Mouse (Mus musculus) forebrain, embryonic 10.5 days (tissue): ENCODE results near the gene AW822073. TPM values are rescaled to one million over a fixed set of nuclear protein-coding genes. Genes with fewer than 3 reads are reported as not detected.

Experiments used
- DNase-seq: peaks from one replicate; pipeline ENCODE4 v3.0.0-alpha.2; 2017; ENCODE audit warnings: low spot score; ENCODE audit errors: extremely low spot score
- H3K27ac ChIP-seq: fragments of 300-500 bp; sonication (generic); 2 replicates; pipeline ENCODE4 v1.5.1; 2016; ENCODE audit warnings: mild to moderate bottlenecking
- H3K27me3 ChIP-seq: fragments of 300-500 bp; sonication (generic); 2 replicates; pipeline ENCODE4 v1.6.1; 2016; ENCODE audit warnings: mild to moderate bottlenecking; ENCODE audit not compliant: poor library complexity, severe bottlenecking
- H3K36me3 ChIP-seq: fragments of 300-500 bp; sonication (generic); replicated peaks from 2 replicates; pipeline ENCODE4 v1.6.1; 2016; ENCODE audit warnings: mild to moderate bottlenecking, moderate library complexity
- H3K4me1 ChIP-seq: fragments of 300-500 bp; sonication (generic); 2 replicates; pipeline ENCODE4 v1.6.1; 2016
- H3K4me3 ChIP-seq: fragments of 300-500 bp; sonication (generic); 2 replicates; pipeline ENCODE4 v1.5.1; 2016; ENCODE audit warnings: mild to moderate bottlenecking, moderate library complexity
- H3K9me3 ChIP-seq: fragments of 300-500 bp; sonication (generic); 2 replicates; pipeline ENCODE4 v1.6.1; 2016; ENCODE audit warnings: mild to moderate bottlenecking, moderate library complexity
- WGBS: fragments of 180-500 bp; shearing (Covaris S2); methylation state at CpG from one replicate; pipeline ENCODE4 v1.1.7; 2016; 5-methylcytosine and 5-hydroxymethylcytosine counted together
- polyA plus RNA-seq: library from polyadenylated mRNA; unstranded; fragments of >200 nt; fragmentation: Nextera tagmentation; extraction: Ambion mirVana; gene quantifications from 2 replicates; pipeline ENCODE4 v1.2.1, GENCODE M21; 2016

Gene AW822073
- polyA plus RNA-seq, 1 experiment from 2014 or later, result not detected

GRCm38 (mm10) chr10:58212230-58212629 lies 12.5 kb downstream of the AW822073 start:
- no peak overlapping the region for H3K27ac ChIP-seq
- no peak for DNase-seq
- H3K36me3 ChIP-seq, result no peaks in the 10 kb centered on the region
- no peaks in the 10 kb centered on the region for H3K4me1 ChIP-seq
- 79% methylated on average over 7 of the region's 7 CpGs for WGBS
- H3K9me3 ChIP-seq, result peaks cover 30% of the 10 kb centered on the region
- H3K27me3 ChIP-seq, result no peaks in the 10 kb centered on the region
- H3K4me3 ChIP-seq, result no peak overlapping the region

- Histone ChIP-seq H3K36me3 (no peaks in the 10 kb centered on the region), H3K4me1 (no peaks in the 10 kb centered on the region), H3K27ac (no peak overlapping the region), H3K9me3 (peaks cover 40% of the 10 kb centered on the region), H3K27me3 (no peaks in the 10 kb centered on the region), H3K4me3 (no peak overlapping the region)
- no peak for DNase-seq
- 91% methylated on average over 2 of the region's 2 CpGs for WGBS
Measured at GRCm38 (mm10) chr10:58211213-58211612, 13.5 kb downstream of the AW822073 start.

DNA sequence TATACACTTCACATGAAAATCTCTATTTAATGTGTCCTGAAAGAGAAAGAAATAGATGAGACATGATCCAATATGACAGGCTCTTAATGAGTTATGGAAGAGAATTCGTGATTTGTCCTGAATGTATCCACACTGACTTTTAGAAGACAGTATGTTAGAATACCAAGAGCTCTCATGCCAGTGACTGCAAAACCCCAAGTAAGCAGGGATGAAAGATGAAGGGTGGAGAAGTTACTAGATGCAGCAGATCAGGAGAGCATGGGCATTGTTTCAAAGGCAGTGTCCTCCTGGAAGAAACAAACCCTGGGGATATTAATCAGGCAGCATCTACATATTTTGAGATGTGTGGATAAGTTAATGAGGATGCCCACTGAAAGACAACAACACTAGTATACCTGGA lies 14.2 kb downstream of the AW822073 start:
- DNase-seq, result no peak
- peaks cover 45% of the 10 kb centered on the region for H3K9me3 ChIP-seq
- no peak overlapping the region for H3K4me3 ChIP-seq
- H3K27ac ChIP-seq, result no peak overlapping the region
- H3K27me3 ChIP-seq, result no peaks in the 10 kb centered on the region
- 67% methylated on average over 1 of the region's 1 CpGs for WGBS
- H3K36me3 ChIP-seq, result no peaks in the 10 kb centered on the region
- no peaks in the 10 kb centered on the region for H3K4me1 ChIP-seq

DNA sequence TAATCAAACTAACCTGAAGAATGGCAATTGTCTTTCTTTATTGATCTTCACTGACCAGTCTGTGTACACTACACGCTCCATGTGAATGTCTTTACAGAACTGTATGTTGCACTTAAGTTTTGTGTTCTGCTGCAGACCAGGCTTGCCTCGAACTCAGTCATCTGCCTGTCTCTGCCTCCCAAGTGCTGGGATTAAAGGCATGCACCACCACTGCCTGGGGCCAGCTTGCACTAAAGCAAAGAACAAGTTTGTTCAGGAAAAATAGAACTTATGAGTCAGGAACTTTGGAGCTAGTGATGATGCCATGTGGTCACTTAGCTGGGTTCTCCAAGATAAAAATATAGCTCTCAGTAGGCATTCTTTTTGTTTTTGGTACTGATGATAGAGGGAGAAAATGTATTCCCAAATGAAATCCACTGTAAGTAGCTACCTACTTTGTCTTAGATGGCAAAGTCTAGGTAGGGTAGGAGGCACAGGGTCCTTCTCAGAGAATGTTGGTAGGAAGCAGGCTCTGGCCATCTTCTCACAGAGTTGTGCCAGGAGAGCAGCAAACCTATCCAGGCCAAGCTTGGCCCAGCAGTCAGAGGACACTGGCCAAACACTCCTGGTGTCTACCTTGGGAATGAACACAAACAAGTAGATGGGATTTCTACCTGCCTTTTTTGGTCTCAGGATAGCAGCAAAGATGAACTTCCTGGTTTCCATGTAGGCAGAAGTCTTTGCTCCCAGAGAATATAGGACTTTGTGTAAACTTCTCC lies 14.8 kb downstream of the AW822073 start:
- Histone ChIP-seq H3K36me3 (no peaks in the 10 kb centered on the region), H3K9me3 (peaks cover 45% of the 10 kb centered on the region), H3K4me1 (no peaks in the 10 kb centered on the region), H3K27me3 (no peaks in the 10 kb centered on the region), H3K4me3 (no peak overlapping the region), H3K27ac (no peak overlapping the region)
- WGBS, result 80% methylated on average over 2 of the region's 2 CpGs
- DNase-seq, result no peak

DNA sequence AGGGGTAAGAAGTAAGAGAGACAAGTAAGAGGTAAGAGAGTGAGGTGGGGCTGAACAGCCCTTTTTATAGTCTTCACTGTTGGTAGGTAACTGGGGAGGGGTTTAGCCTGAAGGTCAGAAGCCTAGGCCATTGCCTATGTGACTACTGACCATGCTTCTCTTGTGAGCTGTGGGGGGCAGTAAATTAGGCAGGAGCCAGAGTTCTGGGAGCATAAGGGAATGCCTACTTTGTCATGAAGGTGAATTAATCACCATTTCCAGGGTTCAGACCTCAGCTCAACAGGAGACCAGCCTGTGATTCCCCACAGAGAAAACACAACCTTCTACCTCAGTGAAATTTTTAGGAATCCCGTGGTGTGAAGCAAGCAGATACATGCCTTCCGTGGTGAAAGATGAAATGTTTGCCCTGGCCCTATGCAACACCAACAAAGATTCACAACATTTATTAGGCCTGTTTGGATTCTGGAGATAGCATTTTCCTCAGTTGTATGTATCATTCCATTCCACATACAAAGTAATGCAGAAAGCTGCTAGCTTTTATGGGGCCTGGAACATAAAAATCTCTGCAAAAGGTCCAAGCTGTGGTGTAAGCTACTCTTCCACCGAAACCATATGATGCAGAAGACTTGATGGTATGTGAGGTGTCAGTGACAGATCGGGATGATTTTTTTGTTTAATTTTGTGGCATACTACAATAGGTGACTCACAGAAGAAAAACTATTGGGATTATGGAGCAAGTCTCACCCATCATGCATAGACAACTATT lies 17.9 kb downstream of the AW822073 start:
- no peaks in the 10 kb centered on the region for H3K36me3 ChIP-seq
- H3K9me3 ChIP-seq, result peaks cover 34% of the 10 kb centered on the region
- H3K4me1 ChIP-seq, result no peaks in the 10 kb centered on the region
- no peak for DNase-seq
- whole genome bisulfite sequencing, result 90% methylated on average over 4 of the region's 4 CpGs
- no peak overlapping the region for H3K4me3 ChIP-seq
- no peaks in the 10 kb centered on the region for H3K27me3 ChIP-seq
- H3K27ac ChIP-seq, result no peak overlapping the region

GRCm38 (mm10) chr10:58205986-58206385 lies 18.7 kb downstream of the AW822073 start:
- Histone ChIP-seq H3K27ac (no peak overlapping the region), H3K4me1 (no peaks in the 10 kb centered on the region), H3K27me3 (no peaks in the 10 kb centered on the region), H3K4me3 (no peak overlapping the region), H3K9me3 (peaks cover 31% of the 10 kb centered on the region), H3K36me3 (no peaks in the 10 kb centered on the region)
- WGBS, result 47% methylated on average over 1 of the region's 1 CpGs
- no peak for DNase-seq

Other genes starting within 250 kb of the AW822073 start
- gene Duxf3, start 7.7 kb upstream of the AW822073 start, polyA plus RNA-seq, result not detected in 2 replicates
- gene Gm4981, start 11.8 kb upstream of the AW822073 start, polyA plus RNA-seq, result not detected in 2 replicates
- gene Gcc2, start 30.6 kb upstream of the AW822073 start, polyA plus RNA-seq, result 46.1 and 52.5 TPM in 2 replicates
- gene Lims1, start 98.5 kb upstream of the AW822073 start, polyA plus RNA-seq, result 98.1 and 102 TPM in 2 replicates
- gene Ranbp2, start 222.0 kb upstream of the AW822073 start, polyA plus RNA-seq, result 29.0 and 30.5 TPM in 2 replicates